8 mouse cellular contexts compared by ENCODE assay signal in genomic region chr3:95228148-95228893, GRCm38 (mm10). TPM values are rescaled to one million over a fixed set of nuclear protein-coding genes. Genes with fewer than 3 reads are reported as not detected.
DNase-seq lines count a peak whose midpoint lies in the region; ATAC-seq lines count a peak whose summit lies in the region.

Gene Cdc42se1 (plus strand): TSS chr3:95228732.

- H3K9ac ChIP-seq in heart, embryonic 14.5 days (ENCODE audit: low read length) = peak within 1 kb of the TSS; percentile 97
- peak within 1 kb of the TSS; percentile 87 for H3K9ac ChIP-seq in liver, embryonic 12.5 days
- peak within 1 kb of the TSS; percentile 86 for H3K9ac ChIP-seq in stomach, embryonic 14.5 days (replicated peaks; ENCODE audit: low read depth, low read length)

- H3K4me1 ChIP-seq in forebrain, embryonic 10.5 days = peaks cover 65% of the 10 kb centered on the region
- H3K4me1 ChIP-seq in heart, embryonic 14.5 days (ENCODE audit: control insufficient read depth in 2 of 2, insufficient read depth in 2 of 2, low read length in 2 of 2) = peaks cover 20 to 48% of the 10 kb centered on the region in 2 experiments
- peaks cover 60% of the 10 kb centered on the region for H3K4me1 ChIP-seq in liver, embryonic 12.5 days
- peaks cover 22% of the 10 kb centered on the region for H3K4me1 ChIP-seq in stomach, embryonic 14.5 days (ENCODE audit: control insufficient read depth, insufficient read depth, low read length)

- no peaks in the 10 kb centered on the region for H3K27me3 ChIP-seq in forebrain, embryonic 10.5 days (ENCODE audit: poor library complexity, severe bottlenecking)
- no peaks in the 10 kb centered on the region for H3K27me3 ChIP-seq in heart, embryonic 14.5 days (ENCODE audit: control insufficient read depth, insufficient read depth, low read length)
- H3K27me3 ChIP-seq in liver, embryonic 12.5 days (replicated peaks) = no peaks in the 10 kb centered on the region
- no peaks in the 10 kb centered on the region for H3K27me3 ChIP-seq in stomach, embryonic 14.5 days (ENCODE audit: control insufficient read depth, insufficient read depth, low read length)

- under 1% methylated on average over 64 of the region's 64 CpGs for WGBS in forebrain, embryonic 10.5 days
- WGBS in heart, embryonic 14.5 days = under 1% methylated on average over 63 of the region's 64 CpGs
- under 1% methylated on average over 63 of the region's 64 CpGs for WGBS in liver, embryonic 12.5 days (ENCODE audit: insufficient replicate concordance)
- under 1% methylated on average over 63 of the region's 64 CpGs for WGBS in stomach, embryonic 14.5 days

- peak within 1 kb of the TSS; percentile 93 for H3K4me3 ChIP-seq in forebrain, embryonic 10.5 days
- H3K4me3 ChIP-seq in heart, embryonic 14.5 days (ENCODE audit: control insufficient read depth in 1 of 2, insufficient read depth in 1 of 2, low read depth in 1 of 2, low read length in 2 of 2) = peak within 1 kb of the TSS; percentile 67 to 95
- peak within 1 kb of the TSS; percentile 70 for H3K4me3 ChIP-seq in liver, embryonic 12.5 days
- H3K4me3 ChIP-seq in stomach, embryonic 14.5 days (ENCODE audit: low read depth, low read length) = peak within 1 kb of the TSS; percentile 85

- DNase-seq in c-Kit-negative CD71-positive TER-119-positive erythroid progenitor cells, embryonic 14.5 days (ENCODE audit: low read depth, low spot score) = peak; percentile 74
- DNase-seq in forebrain, embryonic 10.5 days (ENCODE audit: extremely low spot score, low spot score) = peak; percentile 85
- DNase-seq in kidney, postnatal 14 days = peak; percentile 93
- peak; percentile 70 to 76 for DNase-seq in natural killer cell, adult 2 months (ENCODE audit: low spot score in 2 of 2)

- peaks cover 54% of the 10 kb centered on the region for H3K36me3 ChIP-seq in forebrain, embryonic 10.5 days (replicated peaks)
- peaks cover 30% of the 10 kb centered on the region for H3K36me3 ChIP-seq in heart, embryonic 14.5 days (ENCODE audit: control insufficient read depth, insufficient read depth, low read length)
- peaks cover 47% of the 10 kb centered on the region for H3K36me3 ChIP-seq in liver, embryonic 12.5 days
- peaks cover 29% of the 10 kb centered on the region for H3K36me3 ChIP-seq in stomach, embryonic 14.5 days (ENCODE audit: control insufficient read depth, insufficient read depth, low read length)

- peak within 1 kb of the TSS; percentile 77 for H3K4me2 ChIP-seq in heart, embryonic 14.5 days (ENCODE audit: low read length)
- peak within 1 kb of the TSS; percentile 95 for H3K4me2 ChIP-seq in liver, embryonic 12.5 days
- peak within 1 kb of the TSS; percentile 87 for H3K4me2 ChIP-seq in stomach, embryonic 14.5 days (replicated peaks; ENCODE audit: low read depth, low read length)

- peak; percentile 81 for ATAC-seq in CD4-positive, CD25-positive, alpha-beta regulatory T cell, adult 4 months
- peak; percentile 89 for ATAC-seq in heart, embryonic 14.5 days (ENCODE audit: insufficient number of reproducible peaks, insufficient read depth, low FRiP score, low read depth)
- ATAC-seq in liver, embryonic 12.5 days = peak; percentile 90
- peak; percentile 88 for ATAC-seq in stomach, embryonic 14.5 days (ENCODE audit: insufficient number of reproducible peaks, insufficient read depth, low FRiP score, low read depth)

- H3K9me3 ChIP-seq in forebrain, embryonic 10.5 days = no peaks in the 10 kb centered on the region
- H3K9me3 ChIP-seq in heart, embryonic 14.5 days (ENCODE audit: control insufficient read depth, low read length) = no peaks in the 10 kb centered on the region
- H3K9me3 ChIP-seq in liver, embryonic 12.5 days (replicated peaks) = no peaks in the 10 kb centered on the region
- no peaks in the 10 kb centered on the region for H3K9me3 ChIP-seq in stomach, embryonic 14.5 days (ENCODE audit: control insufficient read depth, low read depth, low read length)

- H3K27ac ChIP-seq in forebrain, embryonic 10.5 days = peak within 1 kb of the TSS; percentile 98
- peak within 1 kb of the TSS; percentile 87 to 97 for H3K27ac ChIP-seq in heart, embryonic 14.5 days (replicated peaks in 1 of 2; ENCODE audit: control insufficient read depth in 1 of 2, insufficient read depth in 1 of 2, low read depth in 2 of 2, low read length in 2 of 2)
- H3K27ac ChIP-seq in liver, embryonic 12.5 days = peak within 1 kb of the TSS; percentile 86
- peak within 1 kb of the TSS; percentile 97 for H3K27ac ChIP-seq in stomach, embryonic 14.5 days (ENCODE audit: low read length)

RNA-seq across cellular contexts. Expression of gene Cdc42se1, which starts in this region (rescaled TPM):
- 100 to 1,000 TPM; 218 to 256 TPM for polyA plus RNA-seq in CD4-positive, CD25-positive, alpha-beta regulatory T cell, adult 4 months (2017; shearing (Covaris generic))
- 95.5 and 104 TPM in 2 replicates for polyA plus RNA-seq in forebrain, embryonic 10.5 days (2016; fragmentation: Nextera tagmentation; extraction: Ambion mirVana)
- 61.7 and 63.3 TPM in 2 replicates for polyA plus RNA-seq in heart, embryonic 14.5 days (2014; fragmentation: Nextera tagmentation; extraction: Ambion mirVana)
- polyA plus RNA-seq in liver, embryonic 12.5 days (2016; fragmentation: Nextera tagmentation; extraction: Ambion mirVana) = 59.6 and 60.9 TPM in 2 replicates
- polyA plus RNA-seq in stomach, embryonic 14.5 days (2014; fragmentation: Nextera tagmentation; extraction: Ambion mirVana) = 125 and 126 TPM in 2 replicates

Comparison
In these comparisons a context has a peak if more than half of its experiments do, and no peak if none do; other contexts are left out.
1. Peak in every context shown above with its lines: DNase-seq, ATAC-seq, H3K4me3 ChIP-seq and H3K27ac ChIP-seq.